Mouse (Mus musculus) urinary bladder, postnatal 0 days (tissue): ENCODE results near the gene Rfc3. TPM values are rescaled to one million over a fixed set of nuclear protein-coding genes. Genes with fewer than 3 reads are reported as not detected.

ENCODE experiments used
- polyA plus RNA-seq: library from polyadenylated mRNA; unstranded; fragments of >200 nt; fragmentation: Nextera tagmentation; extraction: Ambion mirVana; gene quantifications from 2 replicates; pipeline ENCODE4 v1.2.1, GENCODE M21; 2015

Rfc3 gene
- polyA plus RNA-seq: 36.3 and 39.2 TPM in 2 replicates

GRCm38 (mm10) chr5:151650700-151651410 lies at the start of gene Rfc3:
Gene Rfc3, minus strand, starts transcription at chr5:151651242.

GRCm38 (mm10) chr5:151605921-151606320 lies 45.1 kb downstream of the Rfc3 start, which contains the start of gene Vmn2r18:
Gene Vmn2r18, minus strand, starts transcription at chr5:151606021.

Other genes with a start within 250 kb of the Rfc3 start
- 0.67 TPM in 1 of 2 replicates, not detected in the other for gene Gm42906, start 223.1 kb downstream of the Rfc3 start, polyA plus RNA-seq
- not detected in 2 replicates for gene Vmn2r18, start 45.2 kb downstream of the Rfc3 start, polyA plus RNA-seq